Mouse (Mus musculus) ES-Bruce4 (cell line): Measurements from ENCODE around the gene Arhgef17.

Experiments used
- CTCF ChIP-seq: IDR thresholded peaks from one replicate; pipeline ENCODE4 v1.8.1; 2011; ENCODE audit warnings: low read depth, low read length
- POLR2A ChIP-seq: IDR thresholded peaks from one replicate; pipeline ENCODE4 v1.8.1; 2011; ENCODE audit warnings: low read length; ENCODE audit not compliant: insufficient read depth

DNA sequence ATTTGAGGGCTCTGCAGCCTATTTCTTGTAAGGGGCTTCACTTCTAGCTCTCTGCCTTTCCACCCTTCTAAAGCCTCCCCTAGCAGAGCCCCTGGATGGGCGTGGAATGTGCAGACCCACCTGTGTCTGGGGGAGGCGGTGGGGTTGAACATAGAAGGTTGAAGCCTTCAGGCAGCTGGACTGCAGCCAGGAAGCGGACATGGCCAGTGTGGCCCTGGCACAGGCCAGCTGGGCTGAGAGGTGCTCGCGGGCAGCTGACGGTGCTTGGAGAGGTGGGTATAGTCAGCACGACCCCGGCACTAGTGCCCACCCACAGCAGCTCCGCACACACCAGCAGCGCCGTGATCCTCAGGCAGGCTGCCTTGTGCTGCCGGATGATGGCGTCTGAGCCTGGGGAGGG, 55.6 kb downstream of the Arhgef17 start:
- no peak for TF ChIP-seq POLR2A
- TF ChIP-seq CTCF: no peak
